Mouse (Mus musculus): Measurements from ENCODE around the gene Msmp. TPM values are rescaled to one million over a fixed set of nuclear protein-coding genes. Genes with fewer than 3 reads are reported as not detected.
"Not testable (repeated sequence)": the region's sequence is repeated elsewhere in the genome, so short reads cannot be mapped to it uniquely, and the experiment has no call there.

Gene Msmp
- total RNA-seq, 2 experiments from 2014 or later: 1.4 to 2.2 TPM

DNA sequence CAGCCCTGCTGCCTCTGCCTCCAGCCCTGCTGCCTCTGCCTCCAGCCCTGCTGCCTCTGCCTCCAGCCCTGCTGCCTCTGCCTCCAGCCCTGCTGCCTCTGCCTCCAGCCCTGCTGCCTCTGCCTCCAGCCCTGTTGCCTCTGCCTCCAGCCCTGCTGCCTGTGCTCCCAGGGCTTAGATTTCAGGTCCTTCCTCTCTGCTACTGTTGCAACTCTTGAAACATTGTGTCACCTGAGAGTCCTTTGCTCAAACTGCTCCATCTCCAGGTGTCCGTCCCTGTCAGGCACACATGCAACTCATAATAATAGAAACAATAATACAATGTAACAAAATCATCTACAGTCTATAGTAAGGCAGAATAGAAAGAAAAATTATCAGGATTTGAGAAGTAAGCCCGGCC lies 12.3 kb upstream of the Msmp start:
- DNase-seq (ENCODE audit: low spot score in 2 of 2): not testable (repeated sequence)

DNA sequence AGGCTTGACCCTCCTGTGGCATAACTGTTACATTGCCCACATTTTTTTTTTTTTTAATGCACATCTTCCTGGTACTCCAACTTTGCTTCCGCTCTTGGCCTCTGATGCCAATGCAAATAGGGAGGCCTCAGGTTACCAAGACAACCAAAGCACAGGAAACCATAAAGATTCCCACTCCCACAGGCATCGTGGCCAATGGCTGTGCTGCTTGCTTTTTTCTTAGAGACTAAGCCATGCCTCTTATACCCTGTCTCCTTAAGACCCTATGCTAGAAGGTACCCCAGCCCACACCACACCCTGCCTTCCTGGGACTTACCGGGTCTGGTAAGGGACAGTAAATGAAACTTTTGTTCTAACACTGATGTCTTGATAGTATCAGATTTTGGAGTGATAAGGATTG lies 9.2 kb upstream of the Msmp start:
- no peak for DNase-seq (ENCODE audit: low spot score in 2 of 2)

DNA sequence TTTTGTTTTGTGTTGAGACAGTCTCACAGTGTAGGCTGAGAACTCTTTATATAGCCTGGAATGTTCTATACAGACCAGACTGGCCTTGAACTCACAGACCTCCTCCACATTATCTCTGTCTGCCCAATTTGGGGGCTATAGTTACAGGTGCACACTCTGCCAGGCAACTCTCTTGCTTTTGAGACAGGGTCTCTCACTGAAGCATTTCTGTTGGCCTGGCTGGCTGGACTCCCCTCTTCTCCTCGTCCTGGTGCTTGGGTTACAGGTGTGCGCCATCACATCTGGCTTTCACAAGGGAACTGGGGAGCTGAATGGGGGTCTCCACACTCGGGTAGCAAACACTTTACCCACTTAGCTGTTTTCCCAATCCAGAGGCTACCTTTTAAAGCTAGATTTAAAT lies 7.7 kb upstream of the Msmp start:
- DNase-seq (ENCODE audit: low spot score in 2 of 2): no peak

DNA sequence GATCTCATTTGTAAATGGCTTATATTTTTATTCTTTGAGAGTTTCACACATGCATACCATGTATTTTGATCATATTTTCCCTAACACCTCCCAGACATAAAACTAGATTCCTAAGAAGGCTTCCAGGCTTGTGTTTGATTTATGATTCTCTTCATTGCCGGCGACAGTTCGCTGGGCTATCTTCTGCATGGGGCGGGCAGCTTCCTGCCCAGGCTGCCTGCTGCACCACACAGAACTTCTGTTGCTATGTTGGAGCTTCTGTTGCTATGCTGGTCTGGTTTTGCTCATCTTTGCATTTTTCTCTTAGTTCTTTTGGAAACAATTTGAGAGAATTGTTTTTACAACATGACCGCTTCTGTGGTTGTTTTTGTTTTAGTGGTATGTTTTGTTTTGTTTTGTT lies 7.2 kb upstream of the Msmp start:
- no peak for DNase-seq (ENCODE audit: low spot score in 2 of 2)

DNA sequence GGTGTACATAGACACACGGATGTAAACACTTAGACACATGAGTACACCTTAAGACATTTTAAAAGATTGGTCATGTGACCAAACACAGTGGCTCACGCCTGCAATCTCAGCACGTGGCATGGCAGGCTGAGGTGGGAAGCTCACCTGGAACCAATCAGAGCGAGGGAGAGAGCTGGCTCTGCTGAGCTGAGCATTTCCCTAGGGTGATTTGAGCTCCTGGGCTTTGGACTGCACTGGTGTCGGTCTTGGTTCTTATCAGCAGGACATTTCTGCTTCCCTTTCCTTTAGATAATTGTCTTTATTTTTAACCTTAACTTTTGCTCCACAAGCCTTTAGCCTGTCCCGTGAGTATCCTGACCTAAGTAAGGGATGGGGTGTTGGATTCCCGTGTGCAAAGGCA lies 3.4 kb upstream of the Msmp start:
- no peak for DNase-seq (ENCODE audit: low spot score in 2 of 2)

DNA sequence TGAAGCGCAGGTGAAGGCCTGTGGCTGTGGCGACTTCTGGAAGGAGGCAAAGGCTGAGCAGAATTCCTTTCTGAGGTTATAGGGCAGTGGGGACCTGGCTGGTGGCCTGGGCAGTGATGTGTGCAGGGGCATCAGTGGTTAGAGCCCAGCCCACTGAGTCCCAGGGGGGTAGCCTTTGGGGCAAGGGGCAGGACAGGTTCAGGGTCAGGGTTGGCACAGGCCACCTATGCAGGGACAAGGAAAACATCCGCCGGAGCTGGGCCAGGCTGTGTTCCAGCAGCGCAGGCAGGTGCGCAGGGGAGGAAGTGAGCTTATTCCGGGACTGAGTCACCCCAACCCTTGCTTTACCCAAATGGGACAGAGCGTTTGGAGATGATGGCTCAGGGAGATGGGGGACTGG lies 2.1 kb upstream of the Msmp start:
- DNase-seq (ENCODE audit: low spot score in 2 of 2): no peak

DNA sequence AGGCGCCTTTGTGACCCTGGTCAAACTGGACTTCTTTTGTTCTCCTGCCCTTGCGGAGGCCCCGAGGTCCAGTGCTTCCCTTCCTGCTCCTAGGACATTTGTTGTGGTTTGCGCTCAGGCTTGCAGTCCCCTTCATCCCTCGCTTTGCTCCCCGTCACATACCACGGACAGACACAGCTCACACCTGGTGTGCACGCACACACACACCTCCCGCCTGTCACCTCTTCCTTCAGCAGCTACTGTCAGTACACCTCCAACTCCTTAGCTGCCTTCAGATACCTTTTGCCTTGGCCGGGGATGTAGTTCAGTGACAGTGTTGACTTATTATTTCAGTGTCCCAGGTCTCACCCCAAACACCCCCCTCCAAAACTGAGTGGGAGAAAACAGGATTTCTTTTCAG lies 1.4 kb upstream of the Msmp start:
- DNase-seq (ENCODE audit: low spot score in 2 of 2): no peak

DNA sequence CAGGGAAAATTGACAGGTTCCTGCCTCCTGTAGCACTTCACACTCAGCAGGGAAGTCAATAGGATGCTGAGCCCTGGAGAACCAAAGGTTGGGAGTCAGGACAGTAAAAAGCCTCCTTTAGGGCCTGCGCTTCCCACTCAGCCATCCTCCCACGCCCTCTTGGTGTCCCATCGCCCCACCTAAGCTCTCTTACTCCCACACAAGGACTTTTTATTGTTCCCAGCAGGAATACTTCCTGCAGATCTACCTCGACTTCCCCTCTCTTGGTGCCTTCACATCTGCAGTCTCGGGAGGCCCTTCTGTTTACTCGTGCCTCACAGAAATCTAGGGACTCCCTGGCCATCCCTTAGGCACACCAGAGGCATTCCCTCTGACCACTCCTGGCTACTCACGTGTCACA lies 873 bp downstream of the Msmp start:
- DNase-seq (ENCODE audit: low spot score in 2 of 2): no peak

DNA sequence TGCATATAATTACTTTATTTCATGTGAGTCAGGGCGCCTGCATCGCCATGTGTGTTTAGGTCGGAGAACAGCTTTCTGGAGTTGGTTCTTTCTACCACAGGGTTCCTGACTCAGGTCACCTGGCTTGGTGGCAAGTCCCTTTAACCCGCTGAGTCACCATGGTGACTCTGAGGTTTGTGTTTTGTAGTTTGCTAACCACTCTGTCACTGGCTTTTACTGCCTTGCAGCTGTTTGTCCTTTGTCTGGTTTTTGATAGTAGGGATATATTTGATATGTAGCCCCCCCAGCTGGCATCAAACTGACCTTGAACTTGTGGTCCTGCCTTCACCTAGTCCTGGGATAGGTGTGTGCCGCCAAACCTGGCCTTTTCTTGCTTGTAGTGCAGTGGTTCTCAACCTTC lies 2.1 kb downstream of the Msmp start:
- no peak for DNase-seq (ENCODE audit: low spot score in 2 of 2)

DNA sequence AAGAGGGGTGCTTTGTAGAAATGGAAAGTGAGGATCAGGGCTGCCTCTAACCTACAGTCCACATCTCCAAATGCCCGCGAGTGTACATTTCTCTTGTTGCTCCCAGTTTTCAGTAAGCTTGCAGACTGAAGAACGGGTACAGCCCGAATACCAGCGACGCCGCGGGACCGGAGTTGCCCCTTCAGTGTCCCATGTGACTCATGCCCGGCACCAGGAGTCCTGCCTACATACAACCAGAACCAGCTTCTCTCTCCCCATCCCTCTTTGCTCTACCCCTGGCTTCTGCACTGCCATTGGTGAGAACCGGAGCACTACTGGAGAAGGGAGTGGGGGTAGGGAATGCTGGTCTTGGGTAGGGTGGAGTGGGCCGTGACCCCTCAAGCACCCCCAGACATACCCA lies 2.9 kb downstream of the Msmp start:
- DNase-seq (ENCODE audit: low spot score in 2 of 2): no peak

DNA sequence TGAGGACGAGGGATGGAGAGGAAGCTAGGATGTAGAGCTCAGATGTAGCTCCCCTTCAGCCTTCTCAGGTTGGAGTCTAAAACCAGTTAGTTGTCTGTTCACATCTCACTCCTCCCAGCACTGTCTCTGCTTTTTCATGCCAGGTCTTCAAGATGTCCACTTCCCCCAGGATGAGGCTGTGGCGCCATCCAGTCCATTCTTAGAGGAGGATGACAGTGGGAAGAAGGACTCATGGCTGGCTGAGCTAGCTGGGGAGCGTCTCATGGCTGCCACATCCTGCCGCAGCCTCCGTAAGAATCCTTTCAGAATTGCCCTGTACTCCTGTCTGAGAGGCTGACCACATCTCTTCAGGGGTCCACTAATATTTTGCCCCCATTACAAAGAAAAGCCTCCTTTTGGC lies 3.6 kb downstream of the Msmp start:
- no peak for DNase-seq (ENCODE audit: low spot score in 2 of 2)

DNA sequence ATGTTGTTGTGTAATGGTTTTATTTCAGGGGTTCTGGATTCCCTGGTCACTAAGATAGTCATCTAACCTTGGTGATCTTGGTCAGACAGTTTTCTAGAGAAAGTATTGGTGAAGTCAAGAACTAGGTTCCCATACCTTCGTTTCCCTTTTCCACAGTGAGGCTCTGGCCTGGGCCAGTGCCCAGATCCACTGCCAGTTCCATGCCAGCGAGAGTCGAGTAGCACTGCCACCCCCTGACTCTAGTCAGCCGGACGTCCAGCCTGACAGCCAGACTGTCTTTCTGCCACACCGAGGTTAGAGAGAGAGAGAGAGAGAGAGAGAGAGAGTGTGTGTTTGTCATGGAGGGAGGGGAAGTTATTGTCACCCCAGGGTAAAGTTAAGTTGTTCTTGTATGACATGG lies 4.6 kb downstream of the Msmp start:
- no peak for DNase-seq (ENCODE audit: low spot score in 2 of 2)

DNA sequence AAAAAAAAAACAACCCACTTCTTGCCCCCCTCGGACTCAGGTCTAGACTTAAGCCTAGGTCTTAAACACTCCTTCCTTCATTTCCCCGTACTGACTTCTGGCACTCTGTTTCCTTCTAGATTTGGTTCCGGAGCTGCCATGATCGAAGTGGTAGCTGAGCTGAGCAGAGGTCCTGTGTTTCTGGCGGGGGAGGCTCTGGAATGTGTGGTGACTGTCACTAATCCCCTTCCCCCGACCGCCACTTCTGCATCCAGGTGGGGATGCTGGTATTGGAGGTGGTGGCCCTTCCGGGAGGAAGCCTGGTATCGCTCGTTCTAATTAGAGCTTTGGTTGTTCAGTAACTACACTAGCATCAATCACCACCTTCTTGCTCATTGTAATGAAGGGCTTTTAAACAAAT lies 5.0 kb downstream of the Msmp start:
- no peak for DNase-seq (ENCODE audit: low spot score in 2 of 2)

DNA sequence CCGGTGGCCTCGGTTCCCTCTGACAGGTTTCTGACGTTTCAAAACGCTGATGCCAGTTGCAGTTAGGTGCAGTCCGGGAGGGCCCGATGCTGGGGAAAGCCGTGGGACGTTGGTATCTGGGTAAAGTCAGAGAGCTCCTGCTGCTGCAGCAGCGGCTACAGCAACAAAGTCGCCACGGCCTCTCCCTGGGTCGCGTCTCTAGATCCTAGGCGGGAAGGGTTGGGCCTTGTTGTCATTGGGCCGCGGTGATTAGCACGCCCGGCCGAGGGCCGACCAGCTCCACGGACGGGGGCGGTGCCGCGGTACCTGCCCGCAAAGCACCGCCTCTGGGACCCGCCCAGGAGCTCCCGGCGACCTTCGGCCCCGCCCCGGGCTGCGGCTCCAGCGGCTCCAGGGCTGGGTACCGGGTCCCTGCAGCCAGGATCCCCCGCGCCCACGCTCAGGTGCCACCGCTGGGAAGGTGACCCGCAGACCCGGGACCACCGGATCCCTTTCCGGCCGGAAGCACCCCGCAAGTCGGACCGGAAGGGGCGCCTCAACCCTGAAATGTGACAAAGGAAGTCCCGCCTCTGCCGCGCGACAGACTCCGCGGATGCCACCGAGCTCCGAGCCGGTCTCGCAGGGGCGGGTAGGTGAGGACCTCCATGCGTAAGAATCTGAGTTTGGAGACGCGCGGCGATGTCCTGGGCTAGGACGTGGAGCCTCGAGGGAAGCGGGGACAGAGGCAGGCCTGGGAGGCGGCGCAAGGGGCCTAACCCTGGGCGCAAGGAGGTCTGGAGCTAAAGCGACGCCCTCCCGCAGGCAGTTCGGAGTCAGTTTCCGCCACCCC lies 5.7 kb downstream of the Msmp start, which contains the start of the genes Rgp1 and Gba2:
Gene Rgp1, plus strand, starts transcription at position 340 of the 829 bp plus-strand sequence.
Gene Gba2, minus strand, starts transcription at position 498 of the 829 bp plus-strand sequence.
- DNase-seq (ENCODE audit: low spot score in 2 of 2): peak; percentile 76 to 81

DNA sequence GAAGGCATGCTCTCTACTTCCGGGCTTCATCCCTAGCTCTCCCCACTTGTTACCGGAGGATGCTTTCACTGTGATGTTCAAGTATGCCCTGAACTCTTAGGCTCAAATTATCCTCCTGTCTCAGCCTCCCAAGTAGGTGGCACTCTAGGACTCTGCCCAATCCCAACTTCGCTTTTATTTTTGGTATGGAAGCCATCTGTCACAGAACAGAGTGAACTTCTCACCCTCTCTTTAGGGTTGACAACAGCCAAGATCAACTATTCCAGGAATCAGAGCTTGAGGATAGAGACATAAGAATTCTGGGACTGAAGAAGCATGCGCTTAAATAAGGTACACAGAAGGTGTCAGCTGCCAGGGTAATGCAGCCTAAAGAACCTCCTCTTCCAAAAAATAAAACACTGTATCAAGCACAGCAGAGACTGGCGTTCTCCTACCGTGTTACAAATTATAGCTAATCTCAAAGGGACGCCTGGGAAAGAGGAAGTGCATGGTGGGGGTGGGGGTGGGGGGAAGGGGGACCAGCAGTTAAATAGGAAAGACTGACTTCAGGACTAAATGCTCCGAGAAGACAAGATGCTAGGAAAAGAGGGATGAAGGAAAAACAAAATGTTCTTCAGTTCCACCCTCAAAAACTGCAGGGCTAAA lies 6.9 kb downstream of the Msmp start:
- no peak for DNase-seq (ENCODE audit: low spot score in 2 of 2)

DNA sequence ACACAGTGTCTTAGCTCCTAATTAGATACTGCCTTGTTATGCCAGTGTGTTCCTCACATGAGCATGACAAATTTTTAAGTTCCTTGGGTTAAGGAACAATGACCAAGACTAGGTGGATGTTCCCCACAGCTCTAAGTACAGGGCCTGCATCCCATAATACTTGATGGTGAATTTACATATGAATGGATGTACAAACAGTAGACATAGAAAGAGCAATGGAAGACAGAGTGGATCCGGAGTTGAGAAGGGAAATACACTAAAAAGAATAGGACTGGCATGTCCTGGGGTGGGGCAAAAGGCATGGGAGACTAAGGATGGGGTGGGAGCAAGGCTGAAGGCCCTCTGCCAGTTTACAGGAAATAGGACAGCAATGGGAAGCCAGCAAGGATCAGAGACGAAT lies 8.9 kb downstream of the Msmp start:
- DNase-seq (ENCODE audit: low spot score in 2 of 2): no peak

DNA sequence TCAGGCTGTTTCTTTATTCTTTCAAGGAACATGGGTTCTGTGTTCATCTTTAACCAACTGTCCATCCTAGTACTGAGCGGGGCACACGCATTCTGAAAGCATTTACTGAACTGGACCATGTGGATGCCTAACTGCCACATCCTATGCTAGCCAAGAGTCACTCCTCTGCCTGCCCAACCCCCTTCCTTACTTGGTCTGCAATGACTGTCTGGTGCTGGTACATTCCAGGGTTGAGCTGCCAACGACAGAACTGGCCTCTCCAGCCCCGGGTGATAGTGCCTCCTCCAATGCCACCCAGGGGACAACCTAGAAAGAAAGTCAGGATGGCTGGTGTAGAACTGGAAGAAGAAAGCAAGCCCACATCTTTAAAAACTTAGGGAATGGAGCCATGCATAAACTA lies 10.7 kb downstream of the Msmp start:
- DNase-seq (ENCODE audit: low spot score in 2 of 2): no peak

DNA sequence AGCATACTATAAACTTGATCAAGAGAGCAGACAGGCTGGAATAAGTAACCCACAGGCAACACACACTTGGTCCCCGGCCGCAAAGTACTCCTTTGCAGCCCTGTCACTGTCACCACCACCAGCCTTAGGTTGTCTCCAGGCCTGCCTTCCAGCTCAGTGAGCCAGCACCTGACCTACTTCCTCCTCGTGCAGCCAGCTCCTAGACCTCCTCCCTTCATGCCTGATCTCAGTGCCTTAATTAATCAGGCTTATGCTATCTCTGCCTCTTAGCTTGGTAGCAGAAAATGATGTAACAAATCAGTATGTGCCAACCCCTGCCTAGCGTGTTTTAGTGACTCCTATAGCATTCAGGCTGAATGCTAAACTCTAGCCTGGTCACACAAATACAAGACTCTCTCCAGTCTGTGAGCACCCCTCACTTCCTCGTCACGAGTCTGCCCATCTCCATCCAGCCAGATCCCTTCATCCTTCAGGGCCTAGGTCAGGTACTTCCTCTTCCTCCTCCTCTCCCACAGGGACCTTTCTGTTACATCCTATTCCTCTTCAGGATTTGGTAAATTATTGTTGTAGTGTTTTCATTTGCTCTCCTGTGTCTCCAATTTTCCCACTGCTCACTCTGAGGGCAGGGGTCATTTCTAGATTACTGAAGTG lies 12.8 kb downstream of the Msmp start:
- no peak for DNase-seq (ENCODE audit: low spot score in 2 of 2)

DNA sequence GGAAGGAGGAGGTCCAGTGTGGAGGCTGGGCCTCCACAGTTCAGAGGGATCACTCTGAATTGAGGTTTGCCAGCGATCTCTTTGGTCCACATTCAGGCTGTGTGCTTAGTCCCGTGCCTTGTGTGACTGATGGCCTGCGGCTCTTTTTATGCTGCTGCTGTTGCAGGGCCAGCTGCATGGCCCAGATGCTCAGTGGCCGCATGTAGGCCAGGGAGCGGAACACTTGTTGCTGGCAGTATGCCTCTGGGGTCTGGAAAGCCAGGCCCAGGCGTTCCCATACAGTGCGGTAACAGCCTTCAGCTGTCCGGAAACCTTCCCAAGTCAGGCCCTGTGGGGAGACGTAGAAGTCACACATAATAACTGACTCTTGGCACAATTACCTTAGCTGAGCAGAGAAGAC lies 17.2 kb downstream of the Msmp start:
- no peak for DNase-seq (ENCODE audit: low spot score in 2 of 2)

DNA sequence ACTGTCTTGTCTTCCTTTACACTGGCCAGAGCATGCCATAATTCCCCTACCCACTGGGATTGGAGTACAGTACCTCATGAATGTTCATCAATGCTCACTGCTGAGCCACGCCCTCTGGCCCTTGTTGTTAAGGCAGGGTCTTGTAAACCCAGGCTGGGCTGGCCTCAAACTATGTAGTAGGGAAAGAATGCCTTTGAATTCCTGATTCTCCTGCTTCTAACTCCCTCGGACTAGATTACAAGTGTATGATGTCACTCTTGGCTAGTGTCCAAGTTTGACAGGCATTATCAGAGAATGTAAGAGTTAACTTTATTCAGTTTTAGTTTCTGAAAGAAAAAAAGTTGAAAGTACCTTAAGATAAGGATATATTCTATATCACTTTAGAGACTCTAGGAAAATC lies 20.1 kb downstream of the Msmp start:
- DNase-seq (ENCODE audit: low spot score in 2 of 2): no peak

DNA sequence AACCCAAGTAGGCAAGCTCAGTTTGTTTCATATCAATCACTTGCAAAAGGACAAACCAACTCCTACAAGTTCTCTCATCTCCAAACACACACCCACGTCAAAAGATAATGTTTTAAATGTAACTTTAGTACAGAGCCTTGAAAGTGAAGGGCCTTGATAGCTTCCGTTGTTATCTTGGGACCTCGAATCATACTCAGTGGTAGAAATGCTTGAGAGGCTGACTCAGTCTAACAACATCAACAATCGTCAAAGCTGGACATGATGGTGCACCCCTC lies 20.8 kb downstream of the Msmp start:
- DNase-seq (ENCODE audit: low spot score in 2 of 2): no peak

DNA sequence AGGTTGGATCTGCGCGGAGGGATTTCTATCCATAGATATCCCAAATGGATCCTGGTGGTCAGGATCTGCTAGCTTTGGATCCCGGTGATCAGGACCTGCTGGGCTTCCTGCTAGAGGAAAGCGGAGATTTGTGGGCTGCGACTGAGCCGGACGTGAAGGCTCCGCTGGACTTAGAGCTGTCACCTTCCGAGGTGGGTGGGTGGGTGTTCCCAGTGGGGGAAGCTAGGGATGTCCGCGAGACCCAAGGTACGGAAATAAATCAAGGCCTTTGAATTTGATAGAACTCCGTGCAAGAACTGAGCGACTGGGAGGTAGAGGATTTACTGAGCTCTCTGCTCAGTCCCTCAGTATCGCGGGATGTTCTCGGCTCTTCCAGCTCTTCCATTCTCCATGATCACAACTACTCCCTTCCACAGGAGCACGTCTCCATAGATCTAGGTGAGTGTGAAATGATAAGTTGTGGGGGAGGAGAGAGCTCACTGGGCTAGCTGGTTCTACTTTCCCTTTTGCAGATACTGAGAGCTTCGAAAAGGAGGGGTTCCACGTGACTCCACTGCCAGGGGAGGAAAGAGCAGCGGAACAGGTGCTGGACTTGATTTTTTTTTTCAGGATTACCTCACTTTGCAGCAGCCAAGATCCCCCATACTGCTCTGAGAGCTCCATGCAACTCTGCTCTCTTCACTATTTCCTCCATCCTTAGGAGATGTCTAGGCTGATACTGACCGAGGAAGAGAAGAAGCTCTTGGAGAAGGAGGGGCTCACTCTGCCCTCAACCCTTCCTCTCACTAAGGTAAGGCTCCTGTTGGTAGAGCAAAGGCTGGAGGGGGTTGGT lies 21.3 kb downstream of the Msmp start:
- no peak for DNase-seq (ENCODE audit: low spot score in 2 of 2)
